Mouse (Mus musculus) ES-Bruce4 (cell line): ENCODE data around the gene Lrig3.

Source experiments
- CTCF ChIP-seq: IDR thresholded peaks from one replicate; pipeline ENCODE4 v1.8.1; 2011; ENCODE audit warnings: low read depth, low read length
- POLR2A ChIP-seq: IDR thresholded peaks from one replicate; pipeline ENCODE4 v1.8.1; 2011; ENCODE audit warnings: low read length; ENCODE audit not compliant: insufficient read depth

GRCm38 (mm10) chr10:125995701-125996100 lies 29.7 kb downstream of the Lrig3 start:
- no peak for TF ChIP-seq CTCF
- no peak for TF ChIP-seq POLR2A
